Mouse (Mus musculus): ENCODE results near the gene Tmem203.
A peak's percentile ranks its signal among the peaks of the same experiment; 100 is the strongest.

Tmem203 gene

GRCm38 (mm10) chr2:25264286-25264660 is 9.0 kb downstream of the Tmem203 start:
- no peak for DNase-seq

- DNase-seq, result no peak
Observed at GRCm38 (mm10) chr2:25264851-25265250, 9.6 kb downstream of the Tmem203 start.

- DNase-seq, result no peak
Observed at GRCm38 (mm10) chr2:25265897-25266656, 10.8 kb downstream of the Tmem203 start.

- no peak for DNase-seq
Observed at GRCm38 (mm10) chr2:25266720-25267119, 11.5 kb downstream of the Tmem203 start.

- DNase-seq, result no peak
Observed at GRCm38 (mm10) chr2:25267241-25267640, 12.0 kb downstream of the Tmem203 start.

- no peak for DNase-seq
Observed at GRCm38 (mm10) chr2:25267746-25268309, 12.6 kb downstream of the Tmem203 start.

GRCm38 (mm10) chr2:25271827-25272511 is 16.7 kb downstream of the Tmem203 start, which contains the start of the genes Ssna1 and Anapc2:
Ssna1 (minus strand) TSS chr2:25272438.
Anapc2 (plus strand) TSS chr2:25272478.
- peak; percentile 96 for DNase-seq

- DNase-seq, result no peak
Observed at GRCm38 (mm10) chr2:25272515-25272914, 17.3 kb downstream of the Tmem203 start.

GRCm38 (mm10) chr2:25273010-25273409 is 17.8 kb downstream of the Tmem203 start:
- DNase-seq, result no peak

GRCm38 (mm10) chr2:25278928-25279882 is 24.0 kb downstream of the Tmem203 start:
- peak; percentile 63 to 70 for DNase-seq

GRCm38 (mm10) chr2:25285551-25285950 is 30.3 kb downstream of the Tmem203 start:
- no peak for DNase-seq

GRCm38 (mm10) chr2:25286314-25286713 is 31.1 kb downstream of the Tmem203 start:
- DNase-seq, result no peak

- no peak for DNase-seq
Observed at GRCm38 (mm10) chr2:25286837-25287636, 31.8 kb downstream of the Tmem203 start.

- no peak for DNase-seq
Observed at GRCm38 (mm10) chr2:25287927-25288649, 32.8 kb downstream of the Tmem203 start, which contains the start of gene Tmem210. Tmem210 (plus strand) TSS chr2:25288145.

GRCm38 (mm10) chr2:25288734-25289345 is 33.6 kb downstream of the Tmem203 start:
- DNase-seq, result no peak

- DNase-seq, result no peak
Observed at GRCm38 (mm10) chr2:25289651-25290050, 34.4 kb downstream of the Tmem203 start, which contains the start of gene Lrrc26. Lrrc26 (plus strand) TSS chr2:25289915.

GRCm38 (mm10) chr2:25290101-25290815 is 35.0 kb downstream of the Tmem203 start:
- no peak for DNase-seq

- DNase-seq, result no peak
Observed at GRCm38 (mm10) chr2:25290816-25291130, 35.5 kb downstream of the Tmem203 start.

- no peak for DNase-seq
Observed at GRCm38 (mm10) chr2:25291184-25292053, 36.2 kb downstream of the Tmem203 start.

Data from thymus, postnatal 36 days (tissue).